Mouse (Mus musculus) E14TG2a.4 (cell line): ENCODE results near the gene Xirp1.

Source experiments
- CTCF ChIP-seq: conservative IDR thresholded peaks from 2 replicates; pipeline ENCODE4 v1.5.1; 2014; ENCODE audit warnings: low read length
- POU5F1 ChIP-seq: IDR thresholded peaks from 2 replicates; pipeline ENCODE4 v1.6.1; 2014; ENCODE audit warnings: low read length, borderline replicate concordance

GRCm38 (mm10) chr9:119978151-119978810 lies 45.1 kb downstream of the Xirp1 start:
- TF ChIP-seq CTCF (no peak), POU5F1 (no peak)
